Mouse (Mus musculus): ENCODE data around the gene Pin1rt1. TPM values are rescaled to one million over a fixed set of nuclear protein-coding genes. Genes with fewer than 3 reads are reported as not detected.

The Pin1rt1 gene
- polyA plus RNA-seq, 1 experiment from 2014 or later, result 0.18 TPM

- peak within 1 kb of the TSS; percentile 85 for H3K9ac ChIP-seq
- peak within 1 kb of the TSS; percentile 93 for H3K4me3 ChIP-seq
- WGBS, result under 1% methylated on average over 70 of the region's 99 CpGs
- H3K4me1 ChIP-seq, result peaks cover 10% of the 10 kb centered on the region
- no peaks in the 10 kb centered on the region for H3K9me3 ChIP-seq
- no peaks in the 10 kb centered on the region for H3K36me3 ChIP-seq
- H3K4me2 ChIP-seq (replicated peaks), result peak within 1 kb of the TSS; percentile 63
- H3K27me3 ChIP-seq, result no peaks in the 10 kb centered on the region
- peak; percentile 91 for ATAC-seq (ENCODE audit: insufficient number of reproducible peaks, insufficient read depth, low FRiP score, low TSS enrichment)
- H3K27ac ChIP-seq, result peak within 1 kb of the TSS; percentile 83
Measured at GRCm38 (mm10) chr2:104711585-104712485, 4.3 kb downstream of the Pin1rt1 start, which contains the start of gene Tcp11l1. Gene Tcp11l1, minus strand, starts transcription at chr2:104712169.

- ATAC-seq (ENCODE audit: insufficient number of reproducible peaks, insufficient read depth, low FRiP score, low TSS enrichment), result no peak
- no peaks in the 10 kb centered on the region for H3K27me3 ChIP-seq
- peaks cover 10% of the 10 kb centered on the region for H3K4me1 ChIP-seq
- 21% methylated on average over 6 of the region's 6 CpGs for WGBS
- peak overlapping the region; percentile 63 for H3K4me2 ChIP-seq (replicated peaks)
- peak overlapping the region; percentile 93 for H3K4me3 ChIP-seq
- 0 out of 2 replicates have a peak overlapping the region, but pooled peaks have one; percentile 85 for H3K9ac ChIP-seq
- H3K9me3 ChIP-seq, result no peaks in the 10 kb centered on the region
- H3K27ac ChIP-seq, result peak overlapping the region; percentile 52; the same call in 1 of the 2 replicates
- no peaks in the 10 kb centered on the region for H3K36me3 ChIP-seq
Measured at GRCm38 (mm10) chr2:104710670-104711370, 5.4 kb downstream of the Pin1rt1 start.

- H3K27ac ChIP-seq, result no peak overlapping the region
- no peaks in the 10 kb centered on the region for H3K9me3 ChIP-seq
- 62% methylated on average over 6 of the region's 6 CpGs for WGBS
- no peak overlapping the region for H3K4me3 ChIP-seq
- no peaks in the 10 kb centered on the region for H3K27me3 ChIP-seq
- ATAC-seq (ENCODE audit: insufficient number of reproducible peaks, insufficient read depth, low FRiP score, low TSS enrichment), result no peak
- H3K4me1 ChIP-seq, result peaks cover 10% of the 10 kb centered on the region
- no peak overlapping the region for H3K9ac ChIP-seq
- H3K4me2 ChIP-seq (replicated peaks), result no peak overlapping the region
- no peaks in the 10 kb centered on the region; the same call in 1 of the 2 replicates for H3K36me3 ChIP-seq
Measured at GRCm38 (mm10) chr2:104709786-104710337, 6.3 kb downstream of the Pin1rt1 start.

DNA sequence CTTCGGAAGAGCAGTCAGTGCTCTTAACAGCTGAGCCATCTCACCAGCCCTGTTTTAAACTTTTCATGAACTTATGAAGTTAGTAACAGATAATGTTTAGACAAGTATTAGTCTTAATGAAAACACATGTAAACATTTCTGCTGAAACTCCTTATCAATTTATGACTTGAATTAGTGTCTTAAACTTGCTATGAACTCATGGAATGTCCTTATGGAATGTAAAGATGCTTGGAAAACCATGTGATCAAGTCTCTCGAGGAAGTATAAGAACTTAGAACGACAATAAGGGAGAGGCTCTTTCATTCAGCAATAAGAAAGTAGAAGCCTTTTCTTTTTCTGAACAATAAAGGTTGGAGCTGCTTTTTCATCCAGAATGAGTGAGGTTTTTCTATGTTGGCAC lies 11.8 kb downstream of the Pin1rt1 start:
- Histone ChIP-seq H3K9me3 (no peaks in the 10 kb centered on the region), H3K4me2 (replicated peaks) (no peak overlapping the region), H3K36me3 (peaks cover 4% of the 10 kb centered on the region; the same call in 1 of the 2 replicates), H3K4me3 (no peak overlapping the region), H3K4me1 (no peaks in the 10 kb centered on the region), H3K27ac (no peak overlapping the region), H3K27me3 (no peaks in the 10 kb centered on the region), H3K9ac (no peak overlapping the region)
- 89% methylated on average over 3 of the region's 3 CpGs for WGBS
- ATAC-seq (ENCODE audit: insufficient number of reproducible peaks, insufficient read depth, low FRiP score, low TSS enrichment), result no peak

- H3K36me3 ChIP-seq, result peaks cover 7% of the 10 kb centered on the region; the same call in 1 of the 2 replicates
- no peaks in the 10 kb centered on the region for H3K27me3 ChIP-seq
- H3K9ac ChIP-seq, result no peak overlapping the region
- 77% methylated on average over 3 of the region's 3 CpGs for WGBS
- no peaks in the 10 kb centered on the region for H3K9me3 ChIP-seq
- no peak overlapping the region for H3K27ac ChIP-seq
- H3K4me3 ChIP-seq, result no peak overlapping the region
- H3K4me2 ChIP-seq (replicated peaks), result no peak overlapping the region
- no peak for ATAC-seq (ENCODE audit: insufficient number of reproducible peaks, insufficient read depth, low FRiP score, low TSS enrichment)
- H3K4me1 ChIP-seq, result no peaks in the 10 kb centered on the region
Measured at GRCm38 (mm10) chr2:104703158-104703557, 13.0 kb downstream of the Pin1rt1 start.

DNA sequence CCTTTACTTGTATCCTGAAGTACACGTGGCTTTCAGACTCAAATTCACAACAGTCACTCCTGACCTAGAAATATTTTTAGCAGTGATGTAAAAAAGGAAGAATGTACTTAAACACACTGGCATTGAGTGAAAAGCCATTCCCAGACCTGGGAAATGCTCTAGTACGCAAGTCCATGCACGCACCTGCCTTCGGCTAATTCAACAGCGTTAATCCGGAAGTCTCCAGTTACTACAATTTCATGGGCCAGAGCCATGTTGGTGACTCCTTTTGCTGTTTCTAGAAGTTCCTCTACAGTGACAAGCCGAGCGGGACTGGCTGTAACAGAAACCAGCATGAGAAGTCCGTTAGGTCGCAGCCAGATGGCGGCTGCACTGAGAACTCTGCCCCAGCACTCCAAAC lies 16.5 kb downstream of the Pin1rt1 start:
- Histone ChIP-seq H3K4me3 (no peak overlapping the region), H3K9me3 (no peaks in the 10 kb centered on the region), H3K4me2 (replicated peaks) (no peak overlapping the region), H3K27ac (no peak overlapping the region), H3K9ac (no peak overlapping the region), H3K4me1 (no peaks in the 10 kb centered on the region), H3K27me3 (no peaks in the 10 kb centered on the region), H3K36me3 (peaks cover 11% of the 10 kb centered on the region)
- no peak for ATAC-seq (ENCODE audit: insufficient number of reproducible peaks, insufficient read depth, low FRiP score, low TSS enrichment)
- WGBS, result 72% methylated on average over 11 of the region's 11 CpGs

GRCm38 (mm10) chr2:104692551-104692950 lies 23.6 kb downstream of the Pin1rt1 start:
- no peak overlapping the region for H3K4me3 ChIP-seq
- H3K27me3 ChIP-seq, result no peaks in the 10 kb centered on the region
- ATAC-seq (ENCODE audit: insufficient number of reproducible peaks, insufficient read depth, low FRiP score, low TSS enrichment), result no peak
- H3K9me3 ChIP-seq, result no peaks in the 10 kb centered on the region
- WGBS, result 66% methylated on average over 2 of the region's 2 CpGs
- H3K9ac ChIP-seq, result no peak overlapping the region
- peaks cover 4% of the 10 kb centered on the region; the same call in 1 of the 2 replicates for H3K36me3 ChIP-seq
- no peaks in the 10 kb centered on the region for H3K4me1 ChIP-seq
- H3K27ac ChIP-seq, result no peak overlapping the region
- H3K4me2 ChIP-seq (replicated peaks), result no peak overlapping the region

GRCm38 (mm10) chr2:104690720-104691119 lies 25.5 kb downstream of the Pin1rt1 start:
- WGBS, result 81% methylated on average over 4 of the region's 4 CpGs
- no peak for ATAC-seq (ENCODE audit: insufficient number of reproducible peaks, insufficient read depth, low FRiP score, low TSS enrichment)
- H3K27me3 ChIP-seq, result no peaks in the 10 kb centered on the region
- H3K4me3 ChIP-seq, result no peak overlapping the region
- H3K36me3 ChIP-seq, result no peaks in the 10 kb centered on the region
- no peaks in the 10 kb centered on the region for H3K9me3 ChIP-seq
- H3K9ac ChIP-seq, result no peak overlapping the region
- H3K4me2 ChIP-seq (replicated peaks), result no peak overlapping the region
- no peak overlapping the region for H3K27ac ChIP-seq
- H3K4me1 ChIP-seq, result no peaks in the 10 kb centered on the region

GRCm38 (mm10) chr2:104688724-104689123 lies 27.5 kb downstream of the Pin1rt1 start:
- no peak overlapping the region for H3K27ac ChIP-seq
- peaks cover 7% of the 10 kb centered on the region for H3K36me3 ChIP-seq
- no peaks in the 10 kb centered on the region for H3K27me3 ChIP-seq
- no peak overlapping the region for H3K4me3 ChIP-seq
- H3K4me2 ChIP-seq (replicated peaks), result no peak overlapping the region
- H3K4me1 ChIP-seq, result no peaks in the 10 kb centered on the region
- no peaks in the 10 kb centered on the region for H3K9me3 ChIP-seq
- no peak overlapping the region for H3K9ac ChIP-seq
- no peak for ATAC-seq (ENCODE audit: insufficient number of reproducible peaks, insufficient read depth, low FRiP score, low TSS enrichment)
- 78% methylated on average over 8 of the region's 8 CpGs for WGBS

DNA sequence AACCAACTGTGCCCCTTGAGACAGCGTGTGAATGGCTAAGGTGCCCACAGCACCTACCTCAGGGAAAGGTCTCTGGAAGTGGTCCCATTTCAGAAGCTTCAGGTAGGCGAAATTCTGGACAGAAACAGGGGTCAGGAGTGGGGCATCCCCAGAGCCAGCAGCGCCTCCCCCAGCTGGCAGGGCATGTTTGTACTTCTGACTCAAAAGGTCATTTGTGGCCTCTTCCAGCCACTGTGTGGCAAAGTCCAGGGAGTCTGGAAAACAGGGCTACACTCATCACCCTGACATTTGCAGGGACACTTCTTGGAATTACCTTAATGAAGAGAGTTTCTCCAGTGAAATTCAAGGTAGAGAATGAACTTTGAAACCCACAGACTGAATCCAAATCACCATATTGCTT lies 27.9 kb downstream of the Pin1rt1 start:
- H3K9me3 ChIP-seq, result no peaks in the 10 kb centered on the region
- ATAC-seq (ENCODE audit: insufficient number of reproducible peaks, insufficient read depth, low FRiP score, low TSS enrichment), result no peak
- no peak overlapping the region for H3K27ac ChIP-seq
- H3K27me3 ChIP-seq, result no peaks in the 10 kb centered on the region
- H3K4me3 ChIP-seq, result no peak overlapping the region
- H3K9ac ChIP-seq, result no peak overlapping the region
- no peaks in the 10 kb centered on the region for H3K4me1 ChIP-seq
- no peak overlapping the region for H3K4me2 ChIP-seq (replicated peaks)
- H3K36me3 ChIP-seq, result peaks cover 11% of the 10 kb centered on the region
- 76% methylated on average over 3 of the region's 3 CpGs for WGBS

GRCm38 (mm10) chr2:104687261-104687660 lies 28.9 kb downstream of the Pin1rt1 start:
- 69% methylated on average over 3 of the region's 3 CpGs for WGBS
- Histone ChIP-seq H3K36me3 (peaks cover 15% of the 10 kb centered on the region), H3K9me3 (no peaks in the 10 kb centered on the region), H3K27me3 (no peaks in the 10 kb centered on the region), H3K4me2 (replicated peaks) (no peak overlapping the region), H3K4me3 (no peak overlapping the region), H3K4me1 (no peaks in the 10 kb centered on the region), H3K9ac (no peak overlapping the region), H3K27ac (no peak overlapping the region)
- ATAC-seq (ENCODE audit: insufficient number of reproducible peaks, insufficient read depth, low FRiP score, low TSS enrichment), result no peak
